Mouse (Mus musculus): Measurements from ENCODE around the gene Mrpl42. TPM values are rescaled to one million over a fixed set of nuclear protein-coding genes. Genes with fewer than 3 reads are reported as not detected.

The Mrpl42 gene
- polyA plus RNA-seq, 1 experiment from 2014 or later: 380 TPM

DNA sequence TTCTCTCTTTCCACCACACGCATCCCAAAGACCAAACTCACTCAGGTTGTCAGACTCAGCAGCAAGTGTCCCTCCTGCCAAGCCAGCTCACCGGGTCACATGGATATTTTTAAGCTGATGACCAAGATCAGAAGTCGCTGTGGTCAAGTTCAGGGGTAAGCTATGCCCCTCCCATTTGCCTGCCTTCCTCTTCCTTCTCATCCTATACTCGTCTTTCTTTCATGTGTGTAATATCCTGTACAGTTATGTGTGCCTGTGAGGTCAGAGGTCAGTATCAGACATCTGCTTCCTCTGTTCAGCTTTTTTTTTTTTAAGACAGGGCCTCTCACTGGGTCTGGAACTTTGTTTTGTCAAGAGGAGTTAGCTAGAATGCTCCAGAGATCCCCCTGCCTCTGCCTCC is 59.4 kb downstream of the Mrpl42 start:
- H3K4me3 ChIP-seq: no peak overlapping the region
- no peaks in the 10 kb centered on the region for H3K9me3 ChIP-seq
- 80% methylated on average over 4 of the region's 4 CpGs for WGBS
- DNase-seq (ENCODE audit: low spot score): no peak
- 0 out of 2 replicates have a peak, but pooled peaks cover 3% of the 10 kb centered on the region for H3K4me1 ChIP-seq
- no peaks in the 10 kb centered on the region for H3K27me3 ChIP-seq (replicated peaks; ENCODE audit: low read depth, poor library complexity, severe bottlenecking)
- H3K27ac ChIP-seq (replicated peaks): no peak overlapping the region
- H3K36me3 ChIP-seq (replicated peaks): no peaks in the 10 kb centered on the region

DNA sequence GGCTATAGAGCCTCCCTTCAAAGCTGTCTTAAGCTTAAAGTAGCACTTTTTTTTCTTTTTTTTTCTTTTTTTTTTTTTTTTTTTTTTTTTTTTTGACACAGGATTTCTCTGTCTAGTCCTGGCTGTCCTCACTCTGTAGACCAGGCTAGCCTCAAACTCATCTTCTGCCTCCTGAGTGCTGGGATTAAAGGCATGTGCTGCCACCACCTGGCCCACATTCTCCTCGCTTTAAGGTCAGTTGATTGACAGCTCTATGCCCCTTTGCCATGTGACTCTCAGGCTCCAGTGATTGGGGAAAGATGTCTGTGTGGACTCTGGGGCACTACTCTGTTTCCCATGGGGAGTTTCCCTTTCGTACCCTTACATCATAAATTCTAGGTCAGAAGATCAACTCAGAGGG is 61.2 kb downstream of the Mrpl42 start:
- Histone ChIP-seq H3K4me1 (0 out of 2 replicates have a peak, but pooled peaks cover 3% of the 10 kb centered on the region), H3K36me3 (replicated peaks) (no peaks in the 10 kb centered on the region), H3K9me3 (no peaks in the 10 kb centered on the region), H3K27me3 (replicated peaks; ENCODE audit: low read depth, poor library complexity, severe bottlenecking) (no peaks in the 10 kb centered on the region), H3K4me3 (no peak overlapping the region), H3K27ac (replicated peaks) (no peak overlapping the region)
- DNase-seq (ENCODE audit: low spot score): peak; percentile 34
- 39% methylated on average over 2 of the region's 2 CpGs for WGBS

DNA sequence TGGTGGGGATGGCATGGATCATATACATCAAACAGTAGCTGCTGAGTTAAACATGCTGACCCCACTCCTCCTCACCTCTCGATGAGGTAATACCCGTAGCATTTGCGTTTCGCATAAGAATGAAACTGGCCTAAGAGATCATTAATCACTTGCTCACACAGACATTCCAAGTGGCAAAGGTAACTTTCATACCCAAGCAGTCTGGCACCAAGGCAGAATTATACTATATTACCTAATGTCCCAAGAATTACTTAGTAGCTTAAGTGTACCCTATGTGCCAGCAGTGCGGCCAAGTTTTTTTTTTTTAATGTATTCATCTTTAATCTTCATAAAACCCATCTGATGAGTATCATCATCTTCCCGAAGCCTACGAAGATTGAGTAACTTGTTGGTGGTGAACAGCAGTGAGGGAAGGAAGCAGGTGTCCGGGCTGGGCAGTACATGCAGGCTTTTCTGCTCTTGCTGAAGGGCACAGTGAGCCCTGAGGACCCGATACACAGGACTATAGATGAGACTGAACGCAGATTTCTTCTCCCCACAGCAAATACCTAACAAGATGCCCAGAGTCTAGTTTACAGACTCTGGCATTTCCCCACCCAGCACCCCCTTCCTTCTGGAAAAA is 61.9 kb downstream of the Mrpl42 start:
- 93% methylated on average over 10 of the region's 10 CpGs for WGBS
- no peaks in the 10 kb centered on the region for H3K36me3 ChIP-seq (replicated peaks)
- H3K9me3 ChIP-seq: no peaks in the 10 kb centered on the region
- no peak for DNase-seq (ENCODE audit: low spot score)
- H3K4me3 ChIP-seq: no peak overlapping the region
- H3K4me1 ChIP-seq: 0 out of 2 replicates have a peak, but pooled peaks cover 3% of the 10 kb centered on the region
- H3K27me3 ChIP-seq (replicated peaks; ENCODE audit: low read depth, poor library complexity, severe bottlenecking): no peaks in the 10 kb centered on the region
- no peak overlapping the region for H3K27ac ChIP-seq (replicated peaks)

DNA sequence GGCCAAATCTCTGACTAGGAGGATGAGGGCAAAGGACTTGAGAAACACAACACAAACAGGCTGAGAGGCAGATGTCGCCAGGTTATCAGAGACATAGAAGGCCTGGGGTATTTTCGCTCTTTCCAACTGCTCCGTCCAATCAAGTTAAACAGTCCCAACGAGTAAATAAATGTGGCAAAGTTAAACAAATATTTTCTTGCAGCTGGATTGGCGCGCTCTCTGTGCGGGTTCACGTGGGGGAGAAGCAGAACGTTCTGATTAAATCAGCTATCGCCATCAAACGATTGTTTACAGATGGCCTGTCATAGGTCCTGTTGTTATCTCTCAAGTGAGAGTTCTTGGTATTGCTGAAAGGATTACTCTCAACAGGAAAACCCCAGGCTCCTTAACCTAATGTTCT is 62.8 kb downstream of the Mrpl42 start:
- H3K27me3 ChIP-seq (replicated peaks; ENCODE audit: low read depth, poor library complexity, severe bottlenecking): no peaks in the 10 kb centered on the region
- H3K4me1 ChIP-seq: 0 out of 2 replicates have a peak, but pooled peaks cover 3% of the 10 kb centered on the region
- no peak for DNase-seq (ENCODE audit: low spot score)
- whole genome bisulfite sequencing: 68% methylated on average over 11 of the region's 11 CpGs
- no peak overlapping the region for H3K4me3 ChIP-seq
- H3K9me3 ChIP-seq: no peaks in the 10 kb centered on the region
- H3K36me3 ChIP-seq (replicated peaks): no peaks in the 10 kb centered on the region
- no peak overlapping the region for H3K27ac ChIP-seq (replicated peaks)

Other genes with a start within 250 kb of the Mrpl42 start
- gene Cradd, start 177.8 kb downstream of the Mrpl42 start, polyA plus RNA-seq (2016; fragmentation: Nextera tagmentation; extraction: Ambion mirVana): 12.3 and 13.5 TPM in 2 replicates
- gene Socs2, start 84.8 kb downstream of the Mrpl42 start, polyA plus RNA-seq (2016; fragmentation: Nextera tagmentation; extraction: Ambion mirVana): 36.1 and 46.7 TPM in 2 replicates
- gene Ube2n, start 13.2 kb upstream of the Mrpl42 start, polyA plus RNA-seq (2016; fragmentation: Nextera tagmentation; extraction: Ambion mirVana): 439 and 441 TPM in 2 replicates
- gene Nudt4, start 62.2 kb upstream of the Mrpl42 start, polyA plus RNA-seq (2016; fragmentation: Nextera tagmentation; extraction: Ambion mirVana): 79.4 and 82.9 TPM in 2 replicates
- gene Anapc15-ps, start 171.5 kb upstream of the Mrpl42 start, polyA plus RNA-seq (2016; fragmentation: Nextera tagmentation; extraction: Ambion mirVana): not detected in 2 replicates

Data from embryonic facial prominence, embryonic 10.5 days (tissue).